Mouse (Mus musculus) spleen, postnatal 36 days (tissue): ENCODE data around the gene Csgalnact2.

Experiments used
- DNase-seq, 2 experiments: peaks; one replicate each; pipeline ENCODE4 v3.0.0; 2022; ENCODE audit warnings: low spot score in 2 of 2, mixed read lengths in 1 of 2

Gene Csgalnact2

DNA sequence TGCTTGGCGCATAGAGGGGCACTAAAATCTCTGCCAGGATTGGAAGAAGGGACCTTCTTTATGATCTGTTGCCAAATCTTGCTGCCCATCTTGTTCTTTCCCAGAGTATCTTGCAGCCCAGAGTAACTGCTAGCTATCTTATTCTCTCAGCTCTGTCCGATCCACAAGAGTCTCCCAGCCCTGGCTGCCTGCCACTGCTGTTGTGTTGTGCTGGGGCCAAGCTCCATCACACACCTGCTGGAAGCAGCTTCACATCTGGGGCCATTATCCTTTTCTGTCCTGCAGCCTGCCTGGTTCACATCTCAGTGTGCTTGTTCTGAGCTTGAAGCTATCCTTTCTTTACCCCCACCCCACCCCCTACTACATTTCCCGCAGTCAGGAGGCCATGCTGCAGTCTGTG is 62.7 kb downstream of the Csgalnact2 start:
- DNase-seq: no peak

DNA sequence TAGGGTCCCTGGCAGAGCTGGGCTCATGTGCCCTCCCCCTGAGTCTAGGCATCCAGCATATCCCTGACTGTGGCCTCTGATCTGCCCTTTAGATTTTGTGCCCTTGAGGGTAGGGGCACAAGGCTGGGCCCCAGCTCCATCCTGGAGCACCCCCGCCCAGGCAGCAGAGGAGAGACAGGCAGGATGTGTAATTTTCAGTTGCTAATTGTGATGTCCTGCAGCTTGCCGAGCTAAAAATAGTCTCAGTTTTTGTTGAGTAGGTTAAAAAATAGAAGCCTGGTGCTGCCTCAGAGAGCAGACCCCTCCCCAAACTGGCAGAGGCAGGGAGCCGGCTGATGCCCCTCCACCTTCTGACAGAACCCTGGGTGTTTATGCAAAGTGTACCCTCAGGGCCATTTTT is 64.8 kb downstream of the Csgalnact2 start:
- no peak for DNase-seq

- no peak for DNase-seq
Measured at GRCm38 (mm10) chr6:118072176-118072575, 66.8 kb downstream of the Csgalnact2 start.

DNA sequence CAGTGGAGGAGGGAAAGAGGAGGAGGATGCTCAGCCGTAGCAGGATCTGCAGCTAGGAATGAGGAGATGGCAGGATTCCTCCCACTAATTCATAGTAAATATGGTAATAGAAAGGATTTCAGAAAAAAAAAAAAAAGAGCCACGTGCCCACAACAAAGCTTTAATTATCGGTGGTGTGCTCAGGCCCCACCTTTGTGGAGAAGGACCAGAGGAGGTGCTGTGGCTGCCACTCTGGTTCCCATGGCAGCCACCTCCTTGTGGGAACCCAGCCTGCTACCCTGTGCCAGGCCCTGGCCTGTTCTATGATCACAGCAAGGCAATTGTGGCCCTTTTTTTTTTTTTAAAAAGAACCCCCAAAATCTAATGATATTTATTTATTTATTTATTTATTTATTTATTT is 67.5 kb downstream of the Csgalnact2 start:
- DNase-seq: no peak

DNA sequence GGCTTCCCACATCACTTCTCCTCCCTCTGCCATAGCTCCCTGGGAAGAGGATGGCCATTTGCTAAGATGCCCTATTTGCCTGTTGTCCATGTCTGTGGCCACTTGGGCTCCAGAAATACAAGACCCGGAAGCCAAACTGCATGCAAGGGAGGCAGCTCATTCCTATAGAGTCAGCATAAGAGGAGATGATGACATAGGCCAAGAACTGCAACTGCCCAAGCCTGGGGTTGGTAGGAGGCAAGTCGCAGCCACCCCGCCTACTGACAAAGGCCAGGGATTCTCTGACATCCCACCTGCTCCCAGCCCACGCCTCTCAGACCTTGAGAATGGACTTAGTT is 68.0 kb downstream of the Csgalnact2 start:
- DNase-seq: no peak

DNA sequence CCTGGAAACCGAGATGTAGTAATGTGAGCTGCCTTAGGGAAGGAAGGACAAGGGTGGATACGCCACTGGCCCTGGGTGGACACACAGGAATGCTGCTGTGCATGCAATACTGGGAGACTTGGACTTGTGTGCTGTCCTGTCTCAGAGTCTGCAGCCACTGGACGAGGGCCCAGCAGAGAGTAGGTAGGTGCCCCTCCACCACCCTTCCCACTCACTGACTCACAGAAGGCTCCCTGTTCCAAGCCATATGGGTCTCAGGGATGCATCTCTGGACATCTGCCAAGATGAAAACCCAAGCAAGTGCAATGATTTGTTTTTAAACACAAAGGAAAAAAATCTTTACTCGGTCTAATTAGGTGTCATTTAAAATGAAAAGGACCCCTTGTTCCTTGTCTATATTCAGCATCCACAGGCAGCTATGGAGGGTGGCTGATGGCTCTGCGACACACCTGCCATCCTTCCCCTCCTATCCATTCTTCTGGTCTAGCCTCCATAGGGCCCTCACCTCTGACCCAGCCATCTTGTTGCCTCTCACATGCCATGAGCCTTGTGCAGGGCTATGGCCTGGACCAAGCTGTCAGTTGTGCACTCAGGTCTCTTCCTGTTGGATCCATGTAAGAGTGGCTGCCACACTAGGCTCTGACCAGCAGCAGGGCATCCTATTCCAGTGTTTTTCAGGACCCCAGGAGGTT is 68.5 kb downstream of the Csgalnact2 start:
- DNase-seq: no peak

- DNase-seq: no peak
Measured at GRCm38 (mm10) chr6:118067720-118068119, 71.2 kb downstream of the Csgalnact2 start.

GRCm38 (mm10) chr6:118066199-118067081 is 72.5 kb downstream of the Csgalnact2 start:
- DNase-seq: peak; percentile 24 to 33

GRCm38 (mm10) chr6:118065837-118066198 is 73.1 kb downstream of the Csgalnact2 start:
- no peak for DNase-seq

- DNase-seq: peak; percentile 13 to 14
Measured at GRCm38 (mm10) chr6:118064968-118065530, 73.9 kb downstream of the Csgalnact2 start.

DNA sequence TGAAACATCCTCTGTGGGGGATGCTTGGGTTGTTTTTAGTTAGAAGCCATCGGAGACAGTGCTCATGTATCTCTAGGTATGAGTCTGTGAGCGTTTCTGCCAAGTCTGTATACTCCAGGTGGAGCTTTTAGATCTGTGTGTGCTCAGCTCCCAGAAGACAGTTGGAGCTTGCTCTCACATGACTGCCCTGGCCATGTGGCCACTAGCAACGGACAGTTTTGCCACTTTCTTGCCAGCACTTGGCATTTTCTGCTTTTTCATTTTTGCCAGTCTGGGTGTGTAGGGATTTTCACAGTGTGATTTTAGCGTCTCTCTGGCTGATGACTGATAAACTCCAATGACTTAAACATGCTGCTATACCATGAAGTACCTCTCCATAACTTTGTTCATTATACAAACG is 75.7 kb downstream of the Csgalnact2 start:
- DNase-seq: no peak

GRCm38 (mm10) chr6:118061266-118061665 is 77.7 kb downstream of the Csgalnact2 start:
- no peak for DNase-seq
